Mouse (Mus musculus): ENCODE results near the gene Pde1c.

GRCm38 (mm10) chr6:56560891-56561290, 8.0 kb downstream of the Pde1c start:
- no peak for TF ChIP-seq CTCF (IDR thresholded peaks at IDR 0.05)
- no peak for TF ChIP-seq EP300 (IDR thresholded peaks at IDR 0.05)

Measured in lung, postnatal 0 days (tissue).